Mouse (Mus musculus): ENCODE results near the gene Mrpl55.
"Not testable (repeated sequence)": the region's sequence is repeated elsewhere in the genome, so short reads cannot be mapped to it uniquely, and the experiment has no call there.

The Mrpl55 gene

DNA sequence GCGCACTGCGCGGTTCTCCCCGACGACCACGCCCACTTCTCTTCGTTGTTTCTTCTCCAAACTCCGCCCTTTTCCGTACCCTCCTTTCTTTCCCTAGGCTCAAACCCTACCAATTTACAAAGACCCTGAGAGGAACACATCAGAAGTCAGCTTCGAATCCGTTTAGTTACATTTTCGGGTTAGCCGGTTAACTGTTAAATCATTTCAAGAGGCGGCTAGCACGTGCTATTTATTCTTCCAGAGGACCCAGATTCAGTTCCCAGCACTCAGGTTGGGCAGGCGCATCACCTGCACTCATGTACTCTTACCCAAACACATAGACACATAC lies 10.3 kb upstream of the Mrpl55 start, which contains the start of gene Guk1:
Gene Guk1 (minus strand): TSS at position 154 of the 328 bp plus-strand sequence.
- DNase-seq (ENCODE audit: low spot score): no peak

DNA sequence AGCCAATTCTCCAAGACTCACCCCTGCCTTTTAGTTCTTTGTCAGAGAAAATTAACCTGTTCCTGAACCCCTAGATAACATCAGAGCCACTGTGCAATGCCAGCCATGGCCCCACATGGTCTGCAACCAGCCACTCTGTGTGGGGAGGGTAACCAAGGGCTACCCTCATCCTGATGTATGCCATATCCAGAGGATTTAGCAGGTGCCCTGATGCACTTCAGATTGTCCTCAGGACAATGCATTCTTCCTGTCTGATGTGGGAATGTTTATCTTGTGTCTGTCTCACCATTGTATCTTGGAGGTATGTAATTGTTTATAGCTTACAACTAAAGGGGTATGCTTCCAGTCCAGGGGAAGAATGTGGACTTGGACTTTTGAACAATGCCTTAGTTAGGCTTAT lies 6.1 kb upstream of the Mrpl55 start:
- peak; percentile 48 for DNase-seq (ENCODE audit: low spot score)

DNA sequence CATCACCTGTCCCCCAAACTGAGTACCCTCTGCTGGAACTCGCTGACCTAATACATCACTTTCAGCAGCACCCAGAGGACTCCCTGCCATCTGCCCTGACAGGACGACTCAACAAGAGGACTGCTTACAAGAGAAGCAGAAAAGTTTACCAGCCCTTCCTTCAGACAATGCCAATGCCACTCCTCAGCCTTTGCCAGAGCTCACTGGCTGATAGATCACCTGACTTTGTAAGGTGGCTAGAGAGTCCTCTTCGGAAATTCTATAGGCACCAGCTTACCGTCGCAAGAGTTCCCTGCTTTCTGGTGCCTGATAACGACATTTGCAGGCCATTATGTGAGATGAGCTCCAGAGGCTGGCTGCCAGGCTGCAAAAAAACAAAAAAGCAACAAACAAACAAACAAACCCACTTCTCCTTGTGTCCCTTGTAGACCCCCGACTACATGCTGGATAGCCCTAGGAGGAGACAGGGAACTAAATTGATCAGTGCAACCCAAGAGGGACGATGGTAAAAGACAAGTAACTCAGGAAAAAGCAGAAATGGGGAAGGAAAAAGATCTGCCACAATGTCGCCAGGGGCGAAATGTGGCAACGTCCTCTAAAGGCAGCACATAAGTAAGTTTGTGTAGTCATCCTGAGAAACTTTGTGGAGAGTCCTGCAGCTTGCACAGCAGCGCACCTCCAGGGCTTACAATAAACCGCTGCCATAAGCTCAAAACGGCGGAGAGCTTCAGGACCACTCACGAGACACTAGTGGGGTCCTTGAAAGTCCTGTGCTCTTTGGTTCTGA lies 877 bp upstream of the Mrpl55 start:
- no peak for DNase-seq (ENCODE audit: low spot score)

DNA sequence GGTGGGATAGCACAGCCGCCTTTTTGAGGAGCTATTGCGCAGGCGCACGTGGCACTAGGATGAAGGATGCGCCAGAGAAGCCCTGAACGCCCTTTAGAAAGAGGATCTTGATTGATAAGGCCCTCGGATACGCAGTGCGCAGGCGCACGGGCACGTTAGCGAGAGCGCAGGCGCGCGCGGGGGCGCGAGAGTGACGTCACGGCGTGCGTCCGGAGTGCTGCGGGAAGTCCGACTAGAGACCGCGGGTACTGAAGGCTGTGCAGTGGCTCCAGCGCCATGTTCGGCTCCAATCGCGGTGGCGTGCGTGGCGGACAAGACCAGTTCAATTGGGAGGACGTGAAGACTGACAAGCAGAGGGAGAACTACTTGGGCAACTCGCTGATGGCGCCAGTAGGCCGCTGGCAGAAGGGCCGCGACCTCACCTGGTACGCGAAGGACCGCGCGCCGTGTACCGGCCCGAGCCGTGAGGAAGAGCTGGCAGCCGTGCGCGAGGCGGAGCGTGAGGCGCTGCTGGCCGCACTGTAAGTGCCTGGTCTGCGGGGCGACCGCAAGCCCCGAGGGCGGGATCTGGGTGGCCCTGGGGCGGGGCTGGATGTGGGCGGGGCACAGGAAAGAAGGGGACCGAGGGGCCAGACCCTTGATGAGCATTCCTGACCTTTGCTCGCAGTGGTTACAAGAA lies 6.0 kb downstream of the Mrpl55 start, which contains the start of gene 2310033P09Rik:
Gene 2310033P09Rik (plus strand): TSS at position 169 of the 679 bp plus-strand sequence.
- peak; percentile 94 for DNase-seq (ENCODE audit: low spot score)

DNA sequence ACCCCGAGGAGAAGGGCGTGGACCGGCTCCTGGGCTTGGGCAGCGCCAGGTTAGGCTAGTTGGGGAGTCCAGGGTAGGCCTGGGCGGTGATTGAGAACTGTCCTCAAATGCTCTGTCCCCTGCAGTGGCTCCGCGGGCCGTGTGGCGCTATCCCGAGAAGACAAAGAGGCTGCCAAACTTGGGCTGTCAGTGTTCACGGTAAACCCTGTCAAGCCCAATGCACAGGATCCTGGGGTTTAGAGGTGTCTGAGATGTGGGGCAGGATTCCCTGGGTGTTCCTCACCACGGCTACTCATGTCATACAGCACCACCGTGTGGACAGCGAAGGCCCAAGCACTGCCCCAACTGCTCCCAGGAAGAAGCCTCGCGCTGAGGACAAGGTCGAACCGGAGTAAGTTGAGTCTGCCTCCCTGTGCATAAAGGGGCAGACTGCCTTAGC lies 6.7 kb downstream of the Mrpl55 start:
- peak; percentile 65 for DNase-seq (ENCODE audit: low spot score)

DNA sequence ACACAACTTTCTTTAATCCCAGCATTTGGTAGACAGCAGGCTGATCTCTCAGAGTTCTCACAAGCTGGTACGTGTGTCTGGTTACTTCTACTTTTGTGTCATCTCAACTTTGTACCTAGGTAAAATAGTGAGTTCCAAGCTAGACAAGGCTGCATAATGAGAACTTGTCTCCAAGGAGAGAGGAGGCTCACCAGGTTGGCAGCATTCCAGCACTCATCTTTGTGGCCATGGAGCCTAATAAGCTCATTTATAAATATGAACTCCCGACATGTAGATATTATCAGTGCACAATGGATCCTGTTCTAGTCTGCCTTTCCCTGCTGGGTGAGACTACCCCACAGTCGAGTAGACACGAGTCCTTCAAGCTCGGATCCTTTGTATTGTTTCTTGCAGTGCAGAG lies 7.3 kb downstream of the Mrpl55 start:
- no peak for DNase-seq (ENCODE audit: low spot score)

DNA sequence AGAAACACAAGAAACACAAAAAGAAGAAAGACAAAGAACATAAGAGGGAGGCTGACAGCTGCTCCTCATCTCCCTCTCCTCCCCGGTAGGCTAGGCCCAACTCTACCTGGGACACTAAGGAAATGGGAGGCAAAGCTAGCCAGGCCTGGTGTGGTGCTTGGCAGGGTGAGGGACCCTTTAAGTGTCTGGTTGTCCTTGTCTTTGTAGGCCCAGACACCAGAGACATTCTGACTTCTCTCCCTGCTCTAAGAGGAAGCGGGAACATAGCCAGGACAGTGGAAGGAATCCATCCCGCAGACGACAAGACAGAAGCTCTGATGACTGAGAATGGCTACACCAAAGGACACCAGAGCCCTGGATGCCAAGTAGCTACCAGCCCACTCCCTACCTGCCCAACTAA lies 7.7 kb downstream of the Mrpl55 start:
- DNase-seq (ENCODE audit: low spot score): no peak

DNA sequence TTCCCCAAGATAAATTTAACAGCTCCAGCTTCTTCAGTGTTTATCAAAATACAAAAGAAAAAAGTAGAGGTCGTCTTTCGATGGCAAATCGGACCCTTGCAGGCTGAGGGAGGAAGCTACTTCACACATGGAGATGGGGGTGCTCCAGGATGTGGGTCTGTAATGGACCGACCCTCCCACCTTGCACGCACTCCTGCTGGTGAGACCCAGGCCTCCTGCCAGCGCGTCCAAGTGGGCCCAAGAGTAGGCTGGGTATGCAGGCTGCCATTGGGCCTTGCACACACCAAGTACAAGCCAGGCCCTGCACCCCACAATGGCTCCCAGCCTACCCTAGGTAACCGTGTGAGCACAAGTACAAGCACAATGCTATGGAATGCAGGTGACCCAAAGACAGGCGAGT lies 9.3 kb downstream of the Mrpl55 start:
- DNase-seq (ENCODE audit: low spot score): not testable (repeated sequence)

DNA sequence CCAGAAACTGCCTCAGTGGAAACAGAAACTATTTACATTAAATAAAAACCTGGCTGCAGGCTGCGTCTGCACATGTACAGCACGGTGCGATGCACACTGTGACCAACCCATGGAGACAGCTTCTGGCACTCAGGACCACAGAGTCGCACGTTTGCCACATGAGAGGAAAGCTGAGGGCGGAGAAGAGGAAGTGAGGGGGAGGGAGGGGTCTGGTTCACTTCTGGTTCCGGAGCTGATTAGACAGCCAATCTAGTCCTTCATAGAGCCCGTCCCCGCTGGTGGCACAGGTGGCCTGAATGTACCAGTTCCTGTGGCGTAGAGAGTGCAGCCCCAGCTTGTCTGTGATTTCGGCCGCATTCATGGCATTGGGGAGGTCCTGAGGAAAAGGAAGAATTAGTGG lies 10.0 kb downstream of the Mrpl55 start:
- not testable (repeated sequence) for DNase-seq (ENCODE audit: low spot score)

DNA sequence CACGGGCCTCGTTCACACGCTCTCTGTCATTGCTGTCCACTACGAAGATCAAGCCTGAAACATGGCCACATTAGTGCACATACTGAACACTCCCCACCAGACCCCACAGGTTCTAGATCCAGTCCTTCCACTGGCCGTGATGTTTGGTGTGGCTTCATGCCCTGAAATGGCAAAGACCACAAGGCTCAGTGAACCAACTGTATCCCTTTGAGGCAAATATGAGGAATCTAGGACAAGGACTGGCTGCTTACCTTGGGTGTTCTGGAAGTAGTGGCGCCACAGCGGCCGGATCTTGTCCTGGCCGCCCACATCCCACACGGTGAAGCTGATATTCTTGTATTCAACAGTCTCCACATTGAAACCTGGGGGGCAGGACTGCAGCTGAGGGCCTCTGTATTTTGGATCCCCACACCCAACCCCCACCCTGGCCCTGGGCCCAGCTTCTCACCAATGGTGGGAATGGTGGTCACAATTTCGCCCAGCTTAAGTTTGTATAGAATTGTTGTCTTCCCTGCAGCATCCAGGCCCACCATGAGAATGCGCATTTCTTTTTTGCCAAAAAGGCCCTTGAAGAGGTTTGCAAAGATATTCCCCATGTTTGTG lies 10.7 kb downstream of the Mrpl55 start:
- no peak for DNase-seq (ENCODE audit: low spot score)

DNA sequence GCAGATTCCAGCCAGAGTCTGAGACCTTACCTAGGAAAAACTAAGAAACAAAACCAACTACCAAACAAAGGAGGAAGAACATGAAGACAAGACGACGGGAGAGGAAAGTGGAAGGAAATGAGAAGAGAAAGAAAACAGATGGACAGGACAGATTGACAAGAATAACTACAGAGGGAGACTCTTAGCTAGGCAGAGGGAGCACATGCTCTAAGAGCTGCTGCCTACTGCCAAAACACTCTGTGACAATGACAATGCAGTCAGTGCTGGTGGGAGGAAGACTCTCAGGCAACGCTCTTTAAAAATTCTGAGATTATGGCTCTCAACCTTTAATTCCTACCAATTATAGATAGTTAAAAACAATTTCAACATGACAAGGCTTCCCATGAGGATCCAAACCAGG lies 14.7 kb downstream of the Mrpl55 start:
- DNase-seq (ENCODE audit: low spot score): no peak

DNA sequence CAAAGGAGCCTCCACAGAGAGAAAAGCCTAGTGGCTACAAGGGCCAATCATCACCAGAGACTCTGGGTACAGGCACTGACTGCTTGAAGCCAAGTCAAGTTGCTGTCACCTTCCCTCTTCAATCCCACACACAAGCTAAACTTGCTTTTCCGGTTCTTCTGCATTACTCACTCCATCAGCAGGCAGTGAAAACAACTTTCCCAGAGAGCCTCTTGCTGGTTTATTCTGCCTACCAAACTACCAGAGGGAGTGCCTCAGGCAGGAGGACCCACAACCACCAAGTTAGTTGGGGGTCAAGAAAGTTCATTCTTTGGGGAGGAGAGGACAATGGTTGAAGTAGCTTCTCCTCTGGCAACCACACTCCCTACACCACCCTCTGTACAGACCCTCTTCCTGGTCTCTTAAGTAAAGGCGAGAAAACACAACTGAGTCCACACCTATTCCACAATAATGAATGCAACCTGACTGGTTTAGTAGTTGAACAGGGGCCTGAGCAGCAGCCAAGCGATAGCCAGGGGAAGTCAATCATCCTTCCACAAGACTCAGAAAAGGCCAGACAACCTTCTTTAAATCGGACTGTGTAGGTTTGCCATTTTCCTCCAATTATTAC lies 16.2 kb downstream of the Mrpl55 start:
- peak; percentile 89 for DNase-seq (ENCODE audit: low spot score)

DNA sequence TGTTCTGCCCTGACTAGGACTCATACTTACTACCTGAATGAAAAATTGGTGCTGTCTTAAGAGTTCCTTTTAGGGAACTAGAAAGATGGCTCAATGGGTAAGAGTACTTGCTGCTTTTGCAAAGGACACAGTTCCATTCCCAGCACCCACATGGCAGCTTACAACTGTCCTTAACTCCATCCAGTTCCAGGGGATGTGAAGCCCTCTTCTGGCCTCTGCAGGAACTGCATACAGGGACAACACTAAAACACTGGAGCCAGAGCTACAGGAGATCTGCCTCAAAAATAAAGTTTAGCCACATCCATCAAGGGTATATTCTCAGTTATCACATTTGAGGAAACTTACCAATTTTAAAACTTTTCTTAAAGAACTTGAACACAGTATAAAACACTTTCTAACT lies 16.8 kb downstream of the Mrpl55 start:
- DNase-seq (ENCODE audit: low spot score): no peak

DNA sequence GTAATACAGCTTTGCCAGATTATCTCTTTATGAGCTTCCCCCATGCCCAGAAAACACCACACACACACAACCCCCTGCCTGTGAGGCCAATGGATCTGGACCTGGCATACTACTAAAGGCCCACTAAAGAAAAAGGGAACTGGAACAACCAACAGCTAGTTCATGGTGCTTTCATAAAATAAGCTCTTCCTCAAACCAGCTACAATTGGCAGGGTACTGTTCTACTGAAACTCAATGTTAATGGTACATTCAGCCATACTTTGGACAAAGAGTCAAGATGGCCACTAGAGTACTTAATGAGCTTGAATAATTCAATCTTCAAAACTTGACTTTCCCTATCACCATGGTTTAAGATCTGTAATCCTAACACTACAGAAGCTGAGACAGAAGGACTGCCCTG lies 19.3 kb downstream of the Mrpl55 start:
- DNase-seq (ENCODE audit: low spot score): no peak

DNA sequence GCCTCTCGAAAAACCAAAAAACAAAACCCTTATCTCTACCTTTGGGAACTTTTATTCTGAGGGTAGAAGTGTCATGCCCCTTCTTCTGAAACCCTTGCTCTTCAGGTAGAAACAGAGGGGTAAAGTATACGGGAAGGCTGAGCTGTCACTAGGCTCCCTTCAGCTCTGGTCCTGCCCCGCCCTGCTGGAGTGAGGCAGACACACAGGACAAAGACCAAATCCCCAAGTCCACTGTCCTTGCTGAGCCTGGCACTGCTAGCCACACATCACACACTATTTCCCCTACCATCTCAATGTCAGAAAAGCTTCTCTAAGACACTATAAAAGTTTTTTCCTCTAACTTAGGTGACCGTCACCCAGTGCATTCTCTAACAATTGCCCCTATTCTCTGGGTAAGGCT lies 20.0 kb downstream of the Mrpl55 start:
- DNase-seq (ENCODE audit: low spot score): no peak

DNA sequence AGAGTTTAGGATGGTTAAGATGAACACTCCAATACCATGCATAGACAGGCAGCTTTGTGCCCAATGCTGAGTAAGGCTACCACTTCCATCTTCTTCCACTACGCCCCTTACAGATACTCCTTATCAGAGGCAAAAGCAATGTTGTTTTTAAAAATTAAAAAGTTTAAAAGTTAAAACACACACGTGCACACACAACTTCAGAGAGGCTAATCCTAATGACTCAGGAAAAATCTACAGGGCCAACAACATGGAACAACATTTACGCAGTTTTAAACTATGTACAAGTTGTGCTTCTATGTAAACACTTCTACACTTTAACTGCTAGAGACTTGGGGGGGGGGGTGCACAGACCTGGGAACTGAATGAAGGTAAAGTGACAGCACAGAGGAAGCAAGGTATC lies 21.7 kb downstream of the Mrpl55 start:
- DNase-seq (ENCODE audit: low spot score): no peak

DNA sequence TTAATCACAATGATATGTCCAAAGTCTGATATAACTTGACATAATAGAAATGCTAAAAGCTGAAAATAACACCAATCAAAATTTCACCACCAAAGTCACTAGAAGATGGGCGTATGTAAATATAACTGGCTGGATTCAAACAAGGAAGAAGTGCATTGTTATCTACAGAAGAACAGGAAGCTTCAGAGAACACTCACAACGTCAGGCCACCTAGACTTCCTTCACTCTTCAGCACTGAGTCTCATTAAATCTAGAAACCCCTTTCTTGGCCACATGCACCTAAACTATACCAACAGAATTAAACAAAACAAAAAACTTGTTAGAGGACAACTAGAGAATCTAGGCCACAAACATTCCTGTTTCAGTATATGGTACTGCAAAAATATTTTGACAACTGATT lies 22.2 kb downstream of the Mrpl55 start:
- DNase-seq (ENCODE audit: low spot score): no peak

DNA sequence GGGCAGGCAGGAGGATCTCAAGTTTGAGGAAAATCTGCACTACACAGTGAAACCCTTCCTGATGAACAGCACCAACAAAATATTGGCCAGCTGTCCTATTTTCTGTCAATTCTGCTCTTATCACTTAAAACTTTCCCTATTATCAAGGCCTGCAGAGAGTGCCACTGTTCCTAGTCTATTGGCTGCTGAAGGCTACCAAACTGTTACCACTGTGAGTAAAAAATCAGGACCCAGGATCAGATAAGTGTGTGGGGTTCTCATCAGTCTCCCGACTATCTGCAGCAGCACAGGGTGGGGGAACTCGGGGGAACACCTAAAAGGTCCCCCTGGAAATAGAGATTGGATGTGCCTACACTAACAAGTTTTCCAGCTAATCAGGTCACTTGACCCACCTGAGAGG lies 22.9 kb downstream of the Mrpl55 start:
- DNase-seq (ENCODE audit: low spot score): no peak

DNA sequence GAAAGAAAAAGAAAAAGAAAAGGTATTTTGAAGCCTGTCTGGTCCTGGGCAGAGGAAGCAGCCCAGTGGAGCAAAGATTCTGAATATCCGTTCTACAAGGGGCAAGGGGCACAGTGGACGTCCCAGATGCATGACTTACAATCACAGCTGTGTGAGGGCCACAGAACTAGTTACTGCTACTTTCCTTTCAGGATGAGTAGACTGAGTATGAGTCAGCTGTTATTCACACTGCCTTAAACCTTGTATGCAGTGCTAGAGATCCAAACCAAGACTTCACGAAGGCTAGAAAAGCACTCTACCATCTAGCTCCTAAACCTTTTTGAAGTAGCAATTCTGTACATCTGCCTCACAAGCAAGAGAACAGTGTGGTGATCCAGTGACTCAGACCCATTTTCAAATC lies 24.0 kb downstream of the Mrpl55 start:
- no peak for DNase-seq (ENCODE audit: low spot score)

DNA sequence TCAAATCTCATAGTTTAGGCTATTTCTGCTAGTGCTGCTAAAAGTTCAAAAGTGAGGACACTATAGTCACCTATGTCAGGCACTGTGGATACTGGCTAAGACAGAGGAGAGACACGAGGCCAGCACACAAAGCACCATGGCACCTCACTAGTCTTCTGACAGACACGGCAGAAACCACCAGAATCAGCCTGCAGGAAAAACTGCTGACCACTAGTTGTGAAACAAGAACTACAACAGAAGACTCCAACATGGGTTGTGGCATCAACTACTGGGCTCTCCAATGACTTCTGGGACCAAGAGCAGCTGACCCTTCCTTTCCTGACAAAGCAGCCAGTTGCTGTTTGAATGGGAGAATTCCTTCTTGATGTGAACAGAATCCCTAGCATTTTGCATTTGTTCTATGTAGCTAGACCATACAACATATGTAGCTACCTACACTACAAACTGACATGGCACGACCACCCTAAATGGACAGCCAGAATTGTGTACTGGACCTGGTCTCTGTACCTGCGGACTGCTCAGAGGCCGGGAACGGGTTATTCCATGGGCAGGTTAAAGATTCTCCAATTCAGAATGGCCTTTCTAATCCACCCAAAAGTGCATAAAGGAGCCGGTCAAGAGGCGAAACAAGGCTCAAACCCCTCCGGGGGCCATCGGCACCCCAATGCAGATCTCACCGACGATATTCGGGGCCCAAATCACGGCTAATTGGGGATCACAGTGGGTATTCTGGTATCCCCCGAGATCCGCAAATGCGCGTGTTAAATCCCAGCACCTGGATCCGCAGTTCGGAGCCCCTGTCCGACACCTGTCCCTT lies 24.7 kb downstream of the Mrpl55 start:
- peak; percentile 29 for DNase-seq (ENCODE audit: low spot score)

DNA sequence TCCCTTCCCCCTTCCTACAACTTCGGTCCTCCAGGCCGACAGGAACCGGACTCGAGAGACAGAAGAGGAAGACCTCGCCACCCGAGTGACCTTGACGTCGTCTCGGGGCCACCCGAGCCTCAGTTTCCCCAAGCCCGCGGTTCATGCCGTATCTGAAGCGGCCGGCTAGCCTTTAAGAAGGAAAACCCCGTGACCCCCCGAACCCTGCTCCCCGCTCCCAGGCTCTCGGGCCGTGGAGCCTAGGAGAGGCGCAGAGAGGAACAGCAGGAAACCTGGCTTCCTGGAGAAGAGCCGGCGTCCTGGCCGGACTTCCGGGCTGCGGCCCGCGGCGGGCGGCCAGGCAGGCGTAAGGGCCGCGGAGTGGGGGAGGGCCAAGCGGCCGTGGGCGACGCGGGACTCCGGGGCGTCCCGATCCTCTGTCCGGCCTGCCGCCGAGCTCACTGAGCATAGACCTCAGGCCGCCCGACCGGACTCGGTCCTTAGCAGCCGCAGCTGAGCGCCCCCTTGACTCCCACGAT lies 25.4 kb downstream of the Mrpl55 start:
- DNase-seq (ENCODE audit: low spot score): no peak
